Mouse (Mus musculus) gastrocnemius, postnatal 10 days (tissue): ENCODE results near the gene Prf1. TPM values are rescaled to one million over a fixed set of nuclear protein-coding genes. Genes with fewer than 3 reads are reported as not detected.

Experiments used
- DNase-seq: peaks from one replicate; pipeline ENCODE4 v3.0.0; 2021; ENCODE audit warnings: mixed read lengths
- total RNA-seq, 2 experiments: library from RNA; stranded (reverse); gene quantifications; 2 replicates each; pipeline ENCODE4 v1.2.3; 2021

Gene Prf1
- total RNA-seq, 2 experiments from 2014 or later = not detected

- no peak for DNase-seq
Measured at GRCm38 (mm10) chr10:61290016-61290415, 7.6 kb upstream of the Prf1 start.

GRCm38 (mm10) chr10:61290479-61290878, 7.2 kb upstream of the Prf1 start:
- no peak for DNase-seq

- DNase-seq = no peak
Measured at GRCm38 (mm10) chr10:61294242-61294641, 3.4 kb upstream of the Prf1 start.

GRCm38 (mm10) chr10:61296713-61297445, 754 bp upstream of the Prf1 start:
- DNase-seq = no peak

DNA sequence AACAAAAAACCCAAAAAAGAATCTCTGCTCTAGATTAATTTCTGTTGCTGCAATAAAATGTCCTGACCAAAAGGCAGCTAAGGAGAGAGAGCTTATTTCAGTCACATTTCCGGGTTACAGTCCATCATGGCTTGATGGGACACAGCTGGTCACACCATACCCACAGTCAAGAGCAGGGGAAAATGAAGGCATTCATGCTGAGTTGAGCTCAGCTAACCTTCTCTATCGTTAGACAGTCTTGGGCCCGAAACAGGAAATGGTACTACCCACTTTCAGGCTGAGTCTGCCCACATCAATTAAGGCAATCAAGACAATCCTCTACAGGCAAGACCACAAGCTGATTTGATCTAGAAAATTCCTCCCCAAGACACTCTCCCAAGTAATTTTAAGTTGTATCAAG, 3.4 kb downstream of the Prf1 start:
- DNase-seq = no peak

- no peak for DNase-seq
Measured at GRCm38 (mm10) chr10:61304046-61304445, 6.4 kb downstream of the Prf1 start.

- no peak for DNase-seq
Measured at GRCm38 (mm10) chr10:61305928-61306590, 8.4 kb downstream of the Prf1 start.

DNA sequence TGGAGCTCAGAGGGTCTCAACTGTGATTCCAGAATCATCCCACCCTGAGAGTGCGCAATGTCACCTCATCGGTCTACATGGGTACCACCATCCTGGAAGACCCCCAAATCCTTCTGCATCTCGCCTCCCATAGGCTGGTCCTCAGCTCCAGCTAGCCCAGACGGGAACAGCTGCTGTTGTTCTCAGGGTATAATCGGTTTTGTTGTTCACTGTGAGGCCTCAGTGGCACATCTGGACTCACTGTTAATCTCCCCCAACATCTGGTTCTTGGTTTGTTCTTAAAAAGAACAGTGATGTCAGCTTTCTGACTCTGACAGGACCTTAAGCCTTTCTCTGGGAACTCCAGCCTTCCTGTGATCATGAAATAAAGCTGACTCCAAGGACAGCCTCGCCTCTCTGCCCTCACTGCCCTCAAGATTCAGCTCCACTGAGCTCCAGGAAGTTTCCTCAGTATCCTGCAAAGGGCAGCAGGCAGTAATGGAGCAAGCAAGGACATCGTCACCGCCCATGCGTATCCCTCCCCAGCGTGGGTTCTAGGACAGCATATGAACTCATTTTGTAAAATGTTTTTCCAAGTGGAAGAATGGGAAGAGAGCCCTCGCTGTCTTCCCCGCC, 11.2 kb downstream of the Prf1 start:
- DNase-seq = no peak

GRCm38 (mm10) chr10:61312159-61312558, 14.5 kb downstream of the Prf1 start:
- DNase-seq = no peak

GRCm38 (mm10) chr10:61312754-61313153, 15.1 kb downstream of the Prf1 start:
- DNase-seq = no peak

DNA sequence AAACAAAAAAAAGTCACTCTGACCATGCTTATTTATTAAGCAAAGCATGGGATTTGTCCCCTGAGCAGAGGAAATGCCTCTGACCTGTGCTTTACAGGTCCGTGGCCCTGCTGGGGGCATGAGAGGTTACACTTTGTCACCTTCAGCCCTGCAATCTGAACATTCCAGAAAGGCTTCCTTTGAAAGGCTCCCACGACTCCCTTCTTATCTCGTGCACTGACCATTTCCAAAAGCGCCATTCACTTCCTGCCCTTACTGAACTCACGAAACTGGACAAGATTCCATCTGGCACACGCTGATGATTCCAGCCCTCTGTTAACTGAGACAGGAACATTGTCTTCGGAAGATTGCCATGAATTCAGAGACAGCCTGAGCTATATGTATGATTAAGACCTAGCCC, 16.1 kb downstream of the Prf1 start:
- no peak for DNase-seq

GRCm38 (mm10) chr10:61315324-61315880, 17.8 kb downstream of the Prf1 start:
- no peak for DNase-seq

GRCm38 (mm10) chr10:61318527-61318926, 20.9 kb downstream of the Prf1 start:
- DNase-seq = no peak

GRCm38 (mm10) chr10:61324717-61325116, 27.1 kb downstream of the Prf1 start:
- no peak for DNase-seq

- DNase-seq = no peak
Measured at GRCm38 (mm10) chr10:61325782-61326328, 28.2 kb downstream of the Prf1 start.

GRCm38 (mm10) chr10:61327545-61327944, 29.9 kb downstream of the Prf1 start:
- DNase-seq = no peak

GRCm38 (mm10) chr10:61328927-61329326, 31.3 kb downstream of the Prf1 start:
- DNase-seq = peak; percentile 35

GRCm38 (mm10) chr10:61331046-61331445, 33.4 kb downstream of the Prf1 start:
- peak; percentile 59 for DNase-seq

- DNase-seq = no peak
Measured at GRCm38 (mm10) chr10:61334545-61334944, 36.9 kb downstream of the Prf1 start.

- DNase-seq = peak; percentile 94
Measured at GRCm38 (mm10) chr10:61336137-61336536, 38.5 kb downstream of the Prf1 start.

DNA sequence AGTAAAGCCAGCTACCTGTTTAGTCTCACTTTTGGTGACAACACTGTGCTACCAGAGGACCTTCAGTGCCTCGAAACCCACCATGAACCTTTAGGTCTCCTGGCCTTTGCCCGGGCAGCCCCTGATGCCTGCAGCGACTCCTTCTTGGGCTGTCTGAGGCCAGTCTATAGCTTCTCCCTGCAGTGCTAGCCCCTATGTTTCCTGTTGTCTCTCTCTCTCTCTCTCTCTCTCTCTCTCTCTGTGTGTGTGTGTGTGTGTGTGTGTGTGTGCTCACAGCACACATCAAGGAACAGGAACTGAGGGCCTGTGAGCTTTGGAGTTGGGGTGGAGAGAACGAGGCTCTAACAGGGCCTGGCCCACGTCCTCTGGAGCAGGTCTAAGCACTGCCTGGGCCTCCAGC, 39.0 kb downstream of the Prf1 start:
- no peak for DNase-seq

DNA sequence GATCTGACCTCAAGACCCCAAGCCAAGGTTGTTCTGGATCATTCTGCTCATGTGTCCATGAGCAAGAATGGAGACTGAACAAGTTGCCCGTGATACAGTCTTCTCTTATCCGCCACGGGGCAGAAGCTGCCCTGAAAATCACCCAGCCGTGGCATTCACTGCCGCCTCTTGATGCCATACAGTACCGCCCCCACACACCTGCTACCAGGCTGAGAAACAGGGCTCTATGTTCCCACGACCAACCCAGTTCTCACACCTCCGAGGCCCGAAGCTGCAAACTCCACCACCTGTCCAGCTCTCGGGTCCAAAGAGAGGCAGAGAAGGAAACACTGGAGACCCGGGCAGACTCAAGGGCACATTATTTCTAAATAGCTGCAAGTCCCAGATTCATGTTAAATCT, 40.0 kb downstream of the Prf1 start:
- no peak for DNase-seq

DNA sequence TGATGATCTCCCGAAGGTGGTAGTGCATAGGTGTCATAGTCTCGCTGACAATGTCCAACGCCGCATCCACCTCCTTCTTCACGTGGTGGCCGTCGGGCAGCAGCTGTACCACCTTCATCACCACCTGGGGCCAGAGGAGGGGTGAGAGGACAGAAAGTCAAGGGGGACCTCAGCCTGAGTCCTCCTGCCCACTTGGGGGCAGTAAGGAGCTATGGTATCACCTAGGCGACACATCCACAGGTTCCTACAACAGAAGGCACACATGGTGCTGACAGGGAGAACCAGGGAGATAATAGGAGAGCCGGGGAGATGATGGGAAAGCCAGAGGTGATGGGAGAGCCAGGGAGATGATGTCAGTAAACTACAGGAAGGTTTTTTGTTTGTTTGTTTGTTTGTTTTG, 41.6 kb downstream of the Prf1 start:
- DNase-seq = no peak
